Mouse (Mus musculus) myocyte (in vitro differentiated cells): ENCODE data around the gene Ift88.

Experiments used
- CEBPB ChIP-seq: IDR thresholded peaks from 2 replicates; pipeline ENCODE4 v1.6.1; 2011; ENCODE audit warnings: mild to moderate bottlenecking, moderate library complexity; ENCODE audit not compliant: poor library complexity, insufficient read depth, severe bottlenecking
- E2F4 ChIP-seq: IDR thresholded peaks from one replicate; pipeline ENCODE4 v1.6.1; 2011; ENCODE audit warnings: mild to moderate bottlenecking, control low read depth, moderate library complexity; ENCODE audit not compliant: insufficient read depth
- MAX ChIP-seq: IDR thresholded peaks from one replicate; pipeline ENCODE4 v1.6.1; 2011; ENCODE audit warnings: low read depth, mild to moderate bottlenecking, control low read depth
- MYOD1 ChIP-seq, 3 experiments: IDR thresholded peaks; one replicate each; pipeline ENCODE4 v1.6.1; 2011; ENCODE audit warnings: control low read depth in 2 of 3, low read depth in 2 of 3, mild to moderate bottlenecking in 2 of 3, moderate library complexity in 1 of 3; ENCODE audit not compliant: insufficient read length in 2 of 3, control insufficient read depth in 1 of 3
- MYOG ChIP-seq, 3 experiments: IDR thresholded peaks; one replicate each; pipeline ENCODE4 v1.6.1; 2011; ENCODE audit warnings: control low read depth in 2 of 3, low read depth in 2 of 3, mild to moderate bottlenecking in 2 of 3; ENCODE audit not compliant: insufficient read length in 2 of 3, control insufficient read depth in 1 of 3, insufficient read depth in 1 of 3
- POLR2A ChIP-seq: IDR thresholded peaks from one replicate; pipeline ENCODE4 v1.6.1; 2011; ENCODE audit warnings: low read depth, mild to moderate bottlenecking, control low read depth, moderate library complexity; ENCODE audit not compliant: insufficient read length
- POLR2AphosphoS2 ChIP-seq: IDR thresholded peaks from one replicate; pipeline ENCODE4 v1.6.1; 2011; ENCODE audit warnings: low read depth, control low read depth; ENCODE audit not compliant: insufficient read length
- USF1 ChIP-seq: IDR thresholded peaks from one replicate; pipeline ENCODE4 v1.6.1; 2011; ENCODE audit warnings: low read depth, mild to moderate bottlenecking, control low read depth, moderate library complexity

DNA sequence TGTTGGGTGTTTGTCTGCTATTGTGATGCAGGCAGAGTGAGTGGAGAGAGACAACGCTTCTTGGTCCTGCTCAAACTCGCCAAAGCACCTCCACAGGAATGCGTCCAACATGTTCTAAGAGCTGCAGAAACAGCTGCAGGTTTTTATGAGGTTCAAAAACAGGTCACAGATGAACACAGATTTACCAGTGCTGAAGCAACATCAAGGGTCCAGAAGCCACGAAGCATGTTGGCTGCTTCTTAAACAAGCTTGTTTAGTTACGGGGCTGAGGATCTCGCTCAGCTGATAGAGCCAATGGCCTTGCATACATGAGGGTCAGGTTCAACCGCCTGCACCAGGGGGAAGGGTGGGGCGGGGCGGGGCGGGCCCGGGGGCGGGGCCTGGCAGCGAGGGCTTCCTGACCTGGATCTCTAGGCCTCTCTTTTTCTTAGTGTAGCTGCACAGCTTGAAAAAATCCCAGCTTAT is 122.7 kb downstream of the Ift88 start:
- TF ChIP-seq MAX, result no peak
- TF ChIP-seq POLR2A, result no peak
- no peak for TF ChIP-seq USF1
- TF ChIP-seq POLR2AphosphoS2, result no peak
- no peak for TF ChIP-seq E2F4
- peak in 2 of 3 experiments; percentile 28 to 40 for TF ChIP-seq MYOG (IDR thresholded peaks at IDR 0.05; ENCODE audit: control insufficient read depth in 1 of 3, insufficient read depth in 1 of 3, insufficient read length in 2 of 3, low read depth in 2 of 3)
- no peak for TF ChIP-seq CEBPB
- peak in 2 of 3 experiments; percentile 40 to 63 for TF ChIP-seq MYOD1 (IDR thresholded peaks at IDR 0.05; ENCODE audit: control insufficient read depth in 1 of 3, insufficient read length in 2 of 3, low read depth in 2 of 3)
